Mouse (Mus musculus) ovary, postnatal 36 days (tissue): ENCODE results near the gene Islr2.

Experiments
- DNase-seq: peaks from one replicate; pipeline ENCODE4 v3.0.0; 2022; ENCODE audit warnings: low spot score, mixed read lengths

Gene Islr2

DNA sequence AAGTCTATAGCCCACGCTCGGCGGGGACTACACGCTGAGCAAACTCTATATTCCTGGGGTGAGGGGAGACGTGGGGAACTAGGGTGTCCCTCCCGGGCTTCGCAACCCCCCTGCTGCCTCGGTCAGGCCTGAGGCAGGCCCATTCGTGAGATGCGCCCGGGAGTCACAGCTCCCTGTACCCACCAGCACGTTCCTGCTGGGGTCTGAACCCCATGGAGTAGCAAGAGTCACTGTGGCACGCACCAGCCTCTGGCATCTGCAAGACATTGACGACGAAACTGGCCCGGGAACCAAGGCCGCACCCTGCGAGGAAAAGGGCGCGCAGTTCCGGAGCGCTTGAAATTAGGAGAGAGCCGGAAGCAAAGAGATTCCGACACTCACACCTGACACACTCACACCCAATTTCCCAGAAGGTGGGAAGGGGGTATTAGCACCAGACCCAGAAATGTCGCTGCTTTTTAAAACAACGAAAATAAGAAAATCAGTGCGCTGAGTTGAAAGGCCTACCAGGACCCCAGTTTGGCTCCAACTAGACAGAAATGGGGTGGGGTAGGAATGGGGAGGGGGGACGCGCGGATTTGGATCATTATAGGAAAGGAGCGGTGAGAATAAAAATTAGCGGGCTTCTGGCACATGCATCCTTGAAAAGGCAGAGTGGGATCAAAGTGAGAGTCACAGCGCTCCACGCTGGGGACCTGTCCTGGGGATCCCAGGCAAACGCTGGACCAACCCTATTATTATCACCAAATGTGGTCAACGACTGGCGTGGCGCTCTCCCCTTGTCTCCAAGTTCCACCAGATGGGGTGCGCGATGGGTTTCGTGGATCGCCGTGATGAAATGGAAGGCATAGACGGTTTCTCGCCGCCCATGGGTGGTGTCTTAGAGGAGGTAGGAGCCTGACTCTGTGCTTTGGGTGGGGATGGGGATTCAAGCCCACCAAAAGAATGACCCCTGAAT, 7.2 kb downstream of the Islr2 start:
- DNase-seq: no peak

- no peak for DNase-seq
Measured at GRCm38 (mm10) chr9:58196141-58196540, 8.0 kb downstream of the Islr2 start.

GRCm38 (mm10) chr9:58195671-58196070, 8.4 kb downstream of the Islr2 start:
- DNase-seq: no peak

DNA sequence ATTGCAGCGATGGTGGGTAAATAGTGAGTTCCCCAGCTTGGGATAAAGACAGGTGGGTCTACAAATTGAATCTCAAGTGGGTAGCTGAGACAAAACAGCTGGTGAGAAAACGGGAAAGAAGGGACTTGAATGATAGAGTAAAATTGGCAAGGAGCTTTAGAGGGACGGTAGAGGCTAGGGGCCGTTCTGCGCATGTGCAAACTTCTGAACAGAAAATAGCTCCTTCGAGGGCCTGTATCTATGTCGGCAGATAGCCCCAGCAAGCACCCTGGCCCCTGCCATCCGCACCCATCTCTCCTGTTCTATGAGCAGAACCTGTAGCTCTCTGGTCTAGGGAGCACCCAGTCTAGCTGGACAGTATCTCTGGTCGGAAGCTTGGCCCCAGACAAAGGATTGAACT, 9.9 kb downstream of the Islr2 start:
- no peak for DNase-seq

- DNase-seq: no peak
Measured at GRCm38 (mm10) chr9:58184456-58184855, 19.7 kb downstream of the Islr2 start.

DNA sequence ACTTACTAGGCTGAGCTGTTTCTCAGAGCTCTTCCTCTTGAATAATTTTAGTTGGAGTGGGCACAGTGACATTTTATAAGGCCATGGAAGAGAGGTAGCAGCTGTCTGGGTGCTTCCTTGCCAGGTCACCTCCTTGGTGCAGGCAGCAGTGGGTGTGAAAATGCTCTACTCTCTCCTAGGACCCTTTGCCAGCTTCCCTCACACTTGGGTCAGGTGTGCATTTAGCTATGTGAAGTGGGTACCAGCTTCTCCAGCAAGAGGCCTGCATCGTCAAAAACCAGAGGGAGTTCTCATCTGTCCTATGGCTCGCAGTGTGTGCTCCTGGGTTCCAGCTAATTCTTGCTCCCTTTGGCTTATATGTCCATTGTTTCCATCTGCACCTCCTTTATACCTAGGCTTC, 24.7 kb downstream of the Islr2 start:
- no peak for DNase-seq

- DNase-seq: no peak
Measured at GRCm38 (mm10) chr9:58177165-58177564, 27.0 kb downstream of the Islr2 start.

DNA sequence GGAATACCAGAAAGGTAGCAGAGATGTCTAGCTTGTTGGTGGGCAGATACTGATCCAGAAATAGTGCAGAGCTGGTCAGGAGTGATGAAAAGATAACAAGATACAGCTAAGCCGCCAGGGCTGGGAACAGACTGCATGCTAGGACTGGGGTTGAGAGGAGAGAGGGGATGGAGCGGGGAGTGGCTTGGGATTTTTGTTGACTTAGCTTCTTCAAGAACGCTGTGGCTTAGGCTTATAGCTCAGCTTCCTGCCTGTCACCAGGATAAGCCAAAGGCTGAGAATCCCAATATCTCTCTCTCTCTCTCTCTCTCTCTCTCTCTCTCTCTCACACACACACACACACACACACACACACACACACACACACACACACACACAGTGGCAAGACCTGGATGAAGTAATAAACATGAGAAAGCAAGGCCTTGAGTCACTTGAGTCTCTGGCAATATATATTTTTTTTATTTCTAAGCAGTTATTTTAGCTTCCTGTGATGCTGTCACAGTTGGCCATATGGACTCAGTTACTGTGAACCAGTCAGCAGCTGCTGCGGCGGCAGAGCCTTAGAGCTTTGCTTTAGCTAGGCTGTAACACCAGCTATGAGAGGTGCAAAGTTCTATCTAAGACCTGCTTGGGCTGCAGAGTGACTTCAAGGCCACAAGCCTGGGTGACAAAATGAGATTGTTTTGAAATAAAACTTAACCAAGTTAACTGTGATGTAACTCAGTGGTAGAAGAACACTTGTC, 28.2 kb downstream of the Islr2 start:
- DNase-seq: no peak

DNA sequence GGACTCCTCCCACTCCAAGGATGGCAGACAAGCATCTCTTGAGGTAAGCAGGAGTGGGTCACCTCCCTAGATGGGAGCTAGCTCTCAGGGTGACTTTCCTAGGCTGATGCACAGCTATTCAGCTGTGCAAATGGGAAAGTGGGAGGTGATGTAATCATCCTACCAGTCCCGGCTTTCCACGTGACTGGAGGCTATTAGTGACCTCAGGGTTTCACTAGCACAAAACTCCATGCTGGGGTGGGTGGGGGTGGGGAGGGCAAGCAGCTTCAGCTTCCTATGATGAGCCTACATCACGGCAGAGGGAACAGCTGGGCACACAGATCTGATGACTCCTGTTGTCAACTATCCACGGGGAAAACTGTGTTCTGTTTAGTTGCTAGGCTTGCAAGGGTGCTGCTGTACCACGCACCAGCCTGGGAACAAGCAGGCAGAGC, 29.3 kb downstream of the Islr2 start:
- no peak for DNase-seq

DNA sequence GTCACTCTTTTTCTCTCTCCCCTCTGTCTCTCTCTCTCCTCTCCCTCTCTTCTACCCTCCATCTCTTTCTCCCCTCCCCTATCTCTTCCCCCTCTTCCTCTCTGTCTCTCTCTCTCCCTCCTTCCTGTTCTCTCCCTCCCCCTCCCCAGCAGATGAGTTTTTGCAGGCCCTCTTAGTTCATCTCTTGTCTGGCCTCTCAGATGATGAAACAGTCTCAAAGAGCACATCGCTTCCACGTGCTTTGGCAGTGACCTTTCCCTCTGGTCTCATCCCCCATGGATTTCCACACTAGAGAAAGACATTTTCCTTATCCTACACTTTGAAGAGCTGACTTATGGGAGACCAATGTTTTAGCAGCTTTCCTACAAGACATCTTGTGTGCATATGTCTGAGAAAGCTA, 31.3 kb downstream of the Islr2 start:
- DNase-seq: no peak

GRCm38 (mm10) chr9:58169426-58169825, 34.7 kb downstream of the Islr2 start:
- no peak for DNase-seq

DNA sequence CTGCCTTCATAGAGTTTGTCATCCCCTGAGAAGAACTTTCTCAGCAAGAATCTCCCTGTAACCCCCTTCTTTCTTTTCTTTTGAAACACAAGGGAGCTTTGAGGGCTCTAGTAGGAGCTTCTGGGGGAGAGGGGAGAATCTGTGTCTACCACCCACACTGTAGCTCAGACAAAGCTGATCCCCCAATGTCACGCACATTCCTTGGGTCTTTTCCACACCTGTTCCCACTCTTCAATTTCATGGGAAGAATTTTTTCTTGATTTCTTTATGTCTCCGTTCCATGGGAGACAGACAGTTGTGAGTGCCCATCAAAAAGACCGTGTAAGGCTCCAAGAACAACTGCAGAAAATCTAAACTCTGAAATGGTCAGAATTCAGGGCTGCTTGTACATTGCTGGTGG, 35.2 kb downstream of the Islr2 start:
- DNase-seq: no peak

DNA sequence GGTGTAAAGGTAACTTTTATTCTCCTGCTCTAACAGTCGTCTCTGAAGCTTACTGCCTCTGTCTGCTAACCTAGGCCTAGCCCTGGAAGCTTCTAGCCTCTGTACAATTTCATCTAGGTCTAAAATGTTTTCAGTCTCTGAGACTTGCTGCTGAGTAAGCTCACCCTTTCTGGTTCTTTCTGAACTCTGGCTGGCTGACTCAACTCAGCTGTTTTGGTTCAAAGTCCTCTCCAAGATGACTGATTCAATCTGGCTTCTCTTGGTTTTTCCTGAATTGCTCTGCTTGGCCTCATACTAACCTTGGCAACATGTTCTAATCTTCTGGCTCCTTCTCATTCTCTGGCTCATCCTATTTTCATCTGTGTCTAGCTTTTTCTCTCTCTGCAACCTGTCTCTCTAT, 38.3 kb downstream of the Islr2 start:
- no peak for DNase-seq

GRCm38 (mm10) chr9:58163146-58163545, 41.0 kb downstream of the Islr2 start:
- DNase-seq: no peak

- no peak for DNase-seq
Measured at GRCm38 (mm10) chr9:58162173-58162572, 41.9 kb downstream of the Islr2 start.

DNA sequence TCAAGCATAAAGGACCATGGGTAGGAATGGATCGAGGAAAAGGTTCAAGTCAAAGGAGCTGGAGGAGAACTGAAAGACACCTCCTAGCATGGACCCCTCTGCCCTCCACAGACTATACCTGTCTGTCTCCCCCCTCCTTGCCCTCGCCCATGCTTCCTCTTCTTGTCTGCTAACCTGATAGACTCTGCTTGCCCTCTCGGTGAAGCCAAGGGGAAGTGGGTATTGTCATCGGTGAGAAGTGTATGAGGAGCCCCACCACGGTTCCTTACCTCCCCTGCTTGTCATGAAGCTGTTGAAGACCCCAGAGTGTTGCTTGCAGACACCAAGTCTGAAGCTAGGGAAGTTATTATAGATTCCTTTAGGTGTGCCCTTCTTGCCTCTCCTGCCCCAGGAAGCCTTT, 43.8 kb downstream of the Islr2 start:
- DNase-seq: no peak

DNA sequence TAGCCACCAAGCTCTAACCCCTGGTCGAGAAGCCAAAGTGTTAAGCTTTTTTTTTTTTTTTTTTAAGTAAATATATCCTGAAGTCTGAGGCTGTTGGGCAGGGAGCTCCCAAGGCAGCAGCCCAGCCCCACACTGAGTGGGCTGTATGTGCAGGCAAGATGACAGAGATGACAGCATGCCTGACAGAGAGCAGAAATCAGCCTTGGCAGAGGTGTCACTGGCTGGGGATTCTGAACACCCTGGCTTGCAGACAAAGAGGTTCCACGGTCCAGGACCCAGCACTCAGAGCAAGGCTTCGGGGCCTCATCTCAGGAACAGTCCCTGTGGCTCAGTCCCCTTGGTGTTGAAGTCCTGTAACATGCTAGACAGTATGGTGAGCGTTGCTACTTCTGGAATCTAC, 44.3 kb downstream of the Islr2 start:
- DNase-seq: no peak

DNA sequence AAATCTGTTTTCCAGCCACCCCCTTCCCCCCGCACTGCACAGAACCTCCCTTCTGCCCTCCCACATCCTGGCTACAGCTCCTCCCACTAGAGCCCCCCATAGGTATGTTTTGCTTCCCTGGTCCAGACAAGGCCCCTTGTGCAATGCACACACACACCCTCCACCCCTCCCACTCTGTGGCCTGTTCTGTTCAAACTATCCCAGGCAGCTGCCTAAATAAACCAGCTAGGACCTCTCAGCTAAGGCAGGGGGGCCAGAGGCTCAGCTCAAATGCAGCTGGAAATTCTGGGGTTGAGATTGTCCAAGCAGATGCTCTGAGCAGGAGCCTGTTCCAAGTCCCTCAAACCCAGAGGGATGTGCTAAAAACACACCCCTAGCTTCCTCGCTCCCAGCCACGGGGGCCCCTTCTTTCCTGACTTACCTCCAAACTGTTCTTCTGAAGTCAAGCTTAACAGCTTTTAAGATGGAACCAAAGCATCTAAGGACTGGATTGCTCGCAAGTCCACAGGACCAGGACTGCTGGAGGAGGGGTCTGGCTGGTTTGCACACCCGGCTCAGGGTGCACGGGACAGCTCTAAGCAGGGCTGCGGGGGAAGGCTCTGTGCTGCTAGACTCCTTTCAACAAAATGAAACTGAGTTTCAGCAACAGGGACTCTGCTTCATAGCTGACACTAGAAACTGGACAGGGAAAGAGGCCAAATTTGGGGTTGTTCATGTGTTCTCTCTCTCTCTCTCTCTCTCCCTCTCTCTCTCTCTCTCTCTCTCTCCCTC, 45.4 kb downstream of the Islr2 start:
- DNase-seq: no peak

GRCm38 (mm10) chr9:58157838-58158237, 46.3 kb downstream of the Islr2 start:
- DNase-seq: no peak

DNA sequence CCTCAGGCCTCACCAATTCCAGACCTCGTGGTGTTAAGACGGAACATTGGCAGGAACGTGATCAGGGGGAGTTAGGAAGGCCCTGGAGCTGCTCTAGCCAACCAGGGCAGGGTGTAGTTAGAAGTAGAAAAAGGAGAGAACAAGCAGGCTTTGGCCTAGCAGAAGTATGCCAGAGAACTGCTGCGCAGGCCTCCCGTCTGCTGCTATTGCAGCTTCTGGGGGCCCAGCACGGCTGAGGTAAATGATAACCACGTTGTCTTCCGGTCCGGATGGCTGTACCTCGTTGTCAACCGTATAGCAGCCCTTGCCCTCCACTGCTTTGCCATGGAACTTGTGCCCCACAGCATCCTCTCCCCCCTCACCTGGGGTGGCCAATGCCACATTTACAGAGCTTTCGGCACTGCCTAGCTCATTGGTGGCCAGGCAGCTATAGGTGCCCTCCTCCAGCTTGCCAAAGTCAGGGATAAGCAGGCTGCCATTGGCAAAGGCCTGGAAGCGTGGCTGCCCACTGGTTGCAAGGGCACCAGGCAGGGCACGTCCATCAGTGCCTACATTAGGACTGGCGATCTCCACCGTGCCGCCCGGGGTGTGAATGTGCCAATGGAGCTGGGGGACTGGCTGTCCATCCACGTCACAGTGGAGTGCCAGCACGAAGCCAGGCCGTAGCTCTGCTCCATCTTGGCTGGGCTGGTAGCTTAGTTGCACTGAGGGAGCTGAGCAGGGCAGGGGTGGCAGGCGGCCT, 47.1 kb downstream of the Islr2 start:
- no peak for DNase-seq

- peak; percentile 53 for DNase-seq
Measured at GRCm38 (mm10) chr9:58155366-58155765, 48.8 kb downstream of the Islr2 start.

GRCm38 (mm10) chr9:58153095-58153494, 51.0 kb downstream of the Islr2 start:
- DNase-seq: no peak
